Mouse (Mus musculus) midbrain, embryonic 14.5 days (tissue): Measurements from ENCODE around the gene Elf5. TPM values are rescaled to one million over a fixed set of nuclear protein-coding genes. Genes with fewer than 3 reads are reported as not detected.

Experiments
- ATAC-seq: fragments of 200-750 bp; cut with Nextera tagmentation; 2 replicates; pipeline ENCODE4 v1.8.0; 2017; ENCODE audit warnings: moderate number of reproducible peaks, moderate library complexity; ENCODE audit not compliant: low FRiP score, low TSS enrichment
- DNase-seq: peaks from one replicate; pipeline ENCODE4 v3.0.0-alpha.2; 2015
- H3K27ac ChIP-seq: fragments of 300-500 bp; sonication (generic); replicated peaks from 2 replicates; pipeline ENCODE4 v1.5.1; 2014; ENCODE audit warnings: mild to moderate bottlenecking, low read depth, low read length, moderate library complexity
- H3K27me3 ChIP-seq: fragments of 300-500 bp; sonication (generic); 2 replicates; pipeline ENCODE4 v1.6.1; 2014; ENCODE audit warnings: low read length, control low read depth, mixed read lengths; ENCODE audit not compliant: control insufficient read depth, insufficient read depth
- H3K36me3 ChIP-seq: fragments of 300-500 bp; sonication (generic); 2 replicates; pipeline ENCODE4 v1.6.1; 2014; ENCODE audit warnings: low read length, control low read depth; ENCODE audit not compliant: control insufficient read depth, insufficient read depth
- H3K4me1 ChIP-seq: fragments of 300-500 bp; sonication (generic); 2 replicates; pipeline ENCODE4 v1.6.1; 2014; ENCODE audit warnings: mild to moderate bottlenecking, antibody characterized with exemption, low read length, control low read depth; ENCODE audit not compliant: control insufficient read depth, insufficient read depth
- H3K4me2 ChIP-seq: fragments of 300-500 bp; sonication (generic); 2 replicates; pipeline ENCODE4 v1.6.1; 2014; ENCODE audit warnings: mild to moderate bottlenecking, low read length, moderate library complexity
- H3K4me3 ChIP-seq: fragments of 300-500 bp; sonication (generic); replicated peaks from 2 replicates; pipeline ENCODE4 v1.5.1; 2014; ENCODE audit warnings: low read depth, low read length
- H3K9ac ChIP-seq: fragments of 300-500 bp; sonication (generic); replicated peaks from 2 replicates; pipeline ENCODE4 v1.6.1; 2014; ENCODE audit warnings: mild to moderate bottlenecking, low read length, moderate library complexity
- H3K9me3 ChIP-seq: fragments of 300-500 bp; sonication (generic); 2 replicates; pipeline ENCODE4 v1.6.1; 2016; ENCODE audit warnings: low read length, control low read depth, mixed read lengths; ENCODE audit not compliant: control insufficient read depth
- WGBS: fragments of 180-500 bp; shearing (Covaris S2); extraction: QIAGEN DNeasy Blood & Tissue Kit; methylation state at CpG from one replicate; pipeline ENCODE4 v1.1.7; 2014; 5-methylcytosine and 5-hydroxymethylcytosine counted together
- polyA plus RNA-seq: library from polyadenylated mRNA; unstranded; fragments of >200 nt; fragmentation: Nextera tagmentation; extraction: Ambion mirVana; gene quantifications from 2 replicates; pipeline ENCODE4 v1.2.1, GENCODE M21; 2014

Elf5 gene
- polyA plus RNA-seq, 1 experiment from 2014 or later: not detected

GRCm38 (mm10) chr2:103398110-103398509 lies 13.4 kb upstream of the Elf5 start:
- no peak for ATAC-seq
- Histone ChIP-seq H3K27ac (no peak overlapping the region), H3K36me3 (no peaks in the 10 kb centered on the region), H3K4me2 (no peak overlapping the region), H3K9me3 (peaks cover 3% of the 10 kb centered on the region; the same call in 1 of the 2 replicates), H3K4me1 (no peaks in the 10 kb centered on the region), H3K27me3 (no peaks in the 10 kb centered on the region), H3K4me3 (no peak overlapping the region), H3K9ac (no peak overlapping the region)
- 61% methylated on average over 6 of the region's 6 CpGs for WGBS
- no peak for DNase-seq

GRCm38 (mm10) chr2:103400691-103401090 lies 10.8 kb upstream of the Elf5 start:
- ATAC-seq (no peak), DNase-seq (no peak)
- WGBS: 82% methylated on average over 4 of the region's 4 CpGs
- Histone ChIP-seq H3K27ac (no peak overlapping the region), H3K4me3 (no peak overlapping the region), H3K9me3 (no peaks in the 10 kb centered on the region), H3K4me2 (no peak overlapping the region), H3K27me3 (no peaks in the 10 kb centered on the region), H3K9ac (no peak overlapping the region), H3K36me3 (no peaks in the 10 kb centered on the region), H3K4me1 (no peaks in the 10 kb centered on the region)

- no peak for ATAC-seq
- Histone ChIP-seq H3K36me3 (no peaks in the 10 kb centered on the region), H3K9me3 (no peaks in the 10 kb centered on the region), H3K4me3 (no peak overlapping the region), H3K27ac (no peak overlapping the region), H3K27me3 (no peaks in the 10 kb centered on the region), H3K4me1 (no peaks in the 10 kb centered on the region), H3K9ac (no peak overlapping the region), H3K4me2 (no peak overlapping the region)
- WGBS: 86% methylated on average over 3 of the region's 3 CpGs
- DNase-seq: no peak
These were observed 5.2 kb upstream of the Elf5 start for GRCm38 (mm10) chr2:103406239-103406638.

- no peaks in the 10 kb centered on the region for H3K4me1 ChIP-seq
- no peak overlapping the region for H3K4me2 ChIP-seq
- H3K9ac ChIP-seq: no peak overlapping the region
- no peaks in the 10 kb centered on the region for H3K9me3 ChIP-seq
- 84% methylated on average over 3 of the region's 3 CpGs for WGBS
- no peaks in the 10 kb centered on the region for H3K36me3 ChIP-seq
- H3K27ac ChIP-seq: no peak overlapping the region
- no peak overlapping the region for H3K4me3 ChIP-seq
- H3K27me3 ChIP-seq: no peaks in the 10 kb centered on the region
- DNase-seq (no peak), ATAC-seq (no peak)
These were observed 328 bp downstream of the Elf5 start for GRCm38 (mm10) chr2:103411816-103412215.

- H3K27ac ChIP-seq: no peak overlapping the region
- no peaks in the 10 kb centered on the region for H3K27me3 ChIP-seq
- no peaks in the 10 kb centered on the region for H3K9me3 ChIP-seq
- 87% methylated on average over 5 of the region's 5 CpGs for WGBS
- DNase-seq (no peak), ATAC-seq (no peak)
- no peaks in the 10 kb centered on the region for H3K4me1 ChIP-seq
- H3K36me3 ChIP-seq: no peaks in the 10 kb centered on the region
- H3K4me2 ChIP-seq: no peak overlapping the region
- no peak overlapping the region for H3K4me3 ChIP-seq
- no peak overlapping the region for H3K9ac ChIP-seq
These were observed 1.9 kb downstream of the Elf5 start for GRCm38 (mm10) chr2:103413381-103413780.

GRCm38 (mm10) chr2:103415774-103416173 lies 4.3 kb downstream of the Elf5 start:
- Histone ChIP-seq H3K36me3 (no peaks in the 10 kb centered on the region), H3K27ac (no peak overlapping the region), H3K9ac (no peak overlapping the region), H3K4me3 (no peak overlapping the region), H3K9me3 (no peaks in the 10 kb centered on the region), H3K27me3 (no peaks in the 10 kb centered on the region), H3K4me1 (no peaks in the 10 kb centered on the region), H3K4me2 (no peak overlapping the region)
- WGBS: 89% methylated on average over 3 of the region's 3 CpGs
- DNase-seq (no peak), ATAC-seq (no peak)

- DNase-seq (peak; percentile 42), ATAC-seq (0 out of 2 replicates have a peak, but pooled peaks have one; percentile 17)
- Histone ChIP-seq H3K9me3 (no peaks in the 10 kb centered on the region), H3K36me3 (no peaks in the 10 kb centered on the region), H3K4me2 (no peak overlapping the region), H3K27me3 (no peaks in the 10 kb centered on the region), H3K4me1 (0 out of 2 replicates have a peak, but pooled peaks cover 4% of the 10 kb centered on the region), H3K27ac (peak overlapping the region; percentile 45; the same call in 1 of the 2 replicates), H3K4me3 (no peak overlapping the region), H3K9ac (no peak overlapping the region)
- 69% methylated on average over 15 of the region's 15 CpGs for WGBS
These were observed 9.4 kb downstream of the Elf5 start for GRCm38 (mm10) chr2:103420650-103421507.

- H3K27me3 ChIP-seq: no peaks in the 10 kb centered on the region
- DNase-seq: peak; percentile 17
- H3K9ac ChIP-seq: no peak overlapping the region
- H3K4me3 ChIP-seq: no peak overlapping the region
- H3K27ac ChIP-seq: no peak overlapping the region
- no peaks in the 10 kb centered on the region for H3K9me3 ChIP-seq
- ATAC-seq: no peak
- WGBS: 45% methylated on average over 12 of the region's 12 CpGs
- no peaks in the 10 kb centered on the region for H3K36me3 ChIP-seq
- H3K4me1 ChIP-seq: 0 out of 2 replicates have a peak, but pooled peaks cover 4% of the 10 kb centered on the region
- peak overlapping the region; percentile 28 for H3K4me2 ChIP-seq
These were observed 12.4 kb downstream of the Elf5 start for GRCm38 (mm10) chr2:103423884-103424283.
